Mouse (Mus musculus): ENCODE measurements at regions not wholly inside any gene's neighbourhood (a gene's known extent, or its start where the extent isn't known, plus 50 kb on each side); places are given as distances from the start of the nearest gene placed in this dataset.

DNA sequence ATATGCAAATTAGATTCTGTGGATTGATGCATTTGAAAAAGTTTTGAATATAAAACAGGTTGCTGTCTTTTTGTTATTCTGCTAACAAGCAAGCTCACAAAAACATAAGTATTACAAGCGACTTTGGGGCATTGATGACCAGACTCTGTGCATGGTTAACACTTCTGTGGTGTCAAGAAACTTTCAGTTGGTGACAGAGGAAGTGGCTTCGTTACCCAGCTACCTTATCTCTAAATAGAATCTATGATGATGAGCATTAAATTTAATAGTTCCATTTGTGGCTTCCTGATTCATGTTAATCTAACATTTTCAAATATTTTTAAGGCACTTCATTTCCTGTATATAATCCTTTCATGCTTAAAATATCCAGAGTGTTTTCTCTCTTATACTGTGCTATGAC is 100.8 kb downstream of the Tm2d1 start:
- DNase-seq = no peak

DNA sequence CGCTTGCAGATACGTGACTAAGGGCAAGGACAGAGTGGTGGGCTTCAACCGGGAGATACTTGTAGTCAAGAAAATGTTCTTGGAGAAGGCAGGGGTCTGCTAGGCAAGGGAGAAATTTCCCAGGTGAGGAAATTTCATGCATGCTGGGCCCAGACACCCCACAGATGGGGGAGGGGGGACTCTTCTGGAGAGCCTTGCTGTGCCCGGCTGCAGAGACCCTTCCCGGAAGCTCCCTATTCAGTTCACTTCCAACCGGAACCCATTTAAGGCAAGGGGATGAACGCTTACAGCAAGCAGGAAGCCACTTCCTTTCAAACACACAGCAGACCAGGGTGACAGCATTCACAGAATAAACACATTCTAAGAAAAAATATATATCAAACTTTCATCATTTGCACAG is 124.8 kb downstream of the Tm2d1 start:
- DNase-seq = no peak

DNA sequence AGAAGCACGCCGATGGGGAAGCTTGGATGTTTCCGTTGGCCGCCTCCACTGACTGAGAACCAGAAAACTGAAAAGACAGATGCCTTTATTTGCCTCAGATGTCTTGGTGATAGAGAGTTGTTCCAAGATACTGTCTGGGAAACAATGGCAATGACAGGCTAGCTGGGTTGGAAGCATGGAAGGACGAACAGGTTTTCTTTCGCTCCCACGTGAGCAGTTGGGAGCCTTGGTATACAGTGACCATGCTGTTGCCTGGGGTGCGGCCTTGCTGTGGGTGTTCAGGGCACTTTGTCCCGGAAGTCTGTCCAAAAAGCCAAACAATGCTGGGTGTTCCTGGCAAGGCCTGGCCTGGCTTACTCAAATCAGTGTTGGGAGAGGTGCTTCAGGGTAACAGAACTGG is 125.4 kb downstream of the Tm2d1 start:
- no peak for DNase-seq

DNA sequence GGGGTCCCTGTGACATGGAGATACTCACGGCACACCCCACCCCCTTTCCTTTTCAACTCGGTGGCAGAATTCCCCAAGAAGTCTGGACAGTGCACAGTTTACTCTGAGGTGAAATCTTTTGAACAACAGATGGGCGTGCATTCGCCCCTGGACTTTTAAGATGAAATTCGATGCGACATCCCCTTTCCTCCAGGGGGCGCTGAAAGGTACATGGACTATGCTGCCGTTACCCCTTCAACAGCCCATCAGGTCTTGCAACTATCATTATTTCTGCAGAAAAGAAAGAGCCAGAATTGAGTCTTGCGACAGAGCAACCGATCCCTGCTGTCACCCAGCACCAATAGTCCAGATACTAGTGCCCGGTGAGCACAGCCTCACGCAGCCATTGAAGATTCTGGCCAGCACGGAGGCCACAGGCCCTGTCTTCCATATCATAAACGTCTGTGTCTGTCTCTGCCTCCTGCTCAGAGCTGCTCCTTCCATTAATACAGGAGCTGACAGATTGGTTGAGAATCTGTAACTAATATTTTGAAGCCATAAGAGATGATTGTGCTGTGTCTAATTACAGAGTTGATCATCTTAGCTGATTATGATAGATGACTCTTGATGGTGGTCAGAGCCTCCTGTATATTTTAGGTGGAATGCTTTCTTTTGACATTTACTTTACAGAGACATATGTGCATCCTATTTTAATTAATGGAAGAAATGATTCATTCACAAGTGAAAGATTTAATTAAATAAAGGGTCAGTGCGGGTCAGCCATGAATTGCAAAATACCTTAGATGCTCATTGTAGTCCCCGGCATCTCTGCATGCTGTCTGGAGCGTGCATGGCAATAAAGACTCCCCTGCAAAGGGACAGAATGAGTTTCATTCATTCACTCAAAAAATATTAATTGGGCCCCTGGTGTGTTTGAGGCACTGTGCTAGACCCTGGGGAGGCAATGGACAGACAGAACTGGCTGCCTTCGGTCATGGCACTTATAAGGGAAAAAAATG is 128.0 kb downstream of the Tm2d1 start:
- no peak for DNase-seq

DNA sequence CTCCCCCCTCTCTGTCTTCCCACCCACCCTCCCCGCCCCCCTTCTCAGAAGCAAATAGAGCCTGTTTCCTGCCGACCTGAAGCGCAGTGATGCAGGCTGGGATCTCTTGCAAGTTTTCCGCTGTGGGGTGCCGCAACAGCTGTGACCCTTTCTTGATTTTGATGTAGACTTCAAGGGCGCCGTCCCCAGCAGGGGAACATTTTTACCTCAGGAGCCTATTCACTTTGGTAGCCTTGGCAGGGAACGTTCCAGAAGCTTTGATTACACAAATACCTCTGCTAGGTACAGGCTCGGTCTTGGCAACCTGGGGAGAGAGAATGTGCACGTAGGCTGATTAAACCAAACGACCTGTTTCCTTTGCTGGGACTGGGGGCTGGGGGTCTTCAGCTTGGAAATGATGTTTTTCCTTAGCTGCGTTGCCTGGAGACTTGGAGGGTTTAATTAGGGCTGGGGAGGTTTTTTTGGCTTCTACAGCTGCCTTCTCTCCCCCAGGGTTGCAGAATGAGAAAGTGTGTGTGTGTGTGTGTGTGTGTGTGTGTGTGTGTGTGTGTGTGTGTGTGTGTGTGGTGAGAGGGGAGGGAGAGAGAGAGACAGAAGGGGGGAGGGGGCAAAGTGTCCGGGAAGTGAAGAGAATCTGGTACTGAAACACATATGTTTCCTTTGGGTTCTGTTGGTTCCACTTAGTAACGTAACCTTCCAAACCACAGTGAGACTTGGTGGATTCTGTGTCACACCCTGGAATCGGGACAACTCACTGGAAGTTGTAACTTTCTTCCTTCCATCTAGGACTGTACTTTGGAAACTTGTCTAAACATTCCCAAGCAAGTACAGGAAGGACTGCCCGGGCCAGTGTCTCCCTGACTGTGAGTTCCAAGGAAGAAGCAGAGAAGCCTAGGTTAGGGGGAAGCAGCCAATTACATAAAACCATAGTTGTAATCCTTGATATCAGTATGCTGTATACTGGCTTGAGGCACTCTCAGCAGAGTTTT is 138.9 kb downstream of the Tm2d1 start:
- DNase-seq = peak; percentile 24

DNA sequence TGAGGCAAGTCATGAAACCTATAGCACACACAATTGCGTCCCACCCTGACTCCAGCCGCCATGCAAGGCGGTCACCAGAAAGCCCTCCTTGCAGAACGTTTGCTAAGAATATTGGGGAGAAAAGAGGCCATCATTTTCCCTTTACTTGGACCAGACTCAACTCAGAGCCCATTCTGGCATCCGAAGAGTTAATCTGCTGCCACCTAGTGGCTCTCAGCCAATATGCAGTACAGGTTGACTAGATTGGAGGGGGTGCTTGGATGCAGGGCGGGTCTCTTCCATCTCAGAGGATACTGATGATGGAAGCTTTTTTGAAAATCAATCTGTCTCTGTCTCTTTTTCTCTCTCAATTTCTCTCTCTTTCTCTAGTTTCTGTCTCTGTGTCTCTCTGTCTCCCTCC is 139.6 kb downstream of the Tm2d1 start:
- DNase-seq = peak; percentile 14

DNA sequence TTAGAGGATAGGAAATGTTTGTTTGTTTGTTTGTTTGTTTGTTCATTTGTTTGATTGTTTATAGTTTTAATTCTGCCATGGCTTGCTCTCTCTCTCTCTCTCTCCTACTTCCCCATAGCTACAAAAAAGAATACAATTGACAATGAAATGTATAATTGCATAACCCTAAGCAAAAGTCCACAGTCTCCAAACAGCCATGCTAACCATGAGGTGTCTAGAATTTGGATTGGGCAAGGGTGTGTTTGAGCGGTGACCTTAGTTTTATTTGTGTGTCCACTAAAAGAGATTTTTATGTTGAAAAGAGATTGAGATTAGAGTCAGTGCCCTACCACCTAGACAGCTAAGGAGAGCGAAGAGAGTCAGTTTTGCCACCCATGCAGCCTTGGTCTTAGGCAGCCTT is 141.2 kb downstream of the Tm2d1 start:
- DNase-seq = no peak

DNA sequence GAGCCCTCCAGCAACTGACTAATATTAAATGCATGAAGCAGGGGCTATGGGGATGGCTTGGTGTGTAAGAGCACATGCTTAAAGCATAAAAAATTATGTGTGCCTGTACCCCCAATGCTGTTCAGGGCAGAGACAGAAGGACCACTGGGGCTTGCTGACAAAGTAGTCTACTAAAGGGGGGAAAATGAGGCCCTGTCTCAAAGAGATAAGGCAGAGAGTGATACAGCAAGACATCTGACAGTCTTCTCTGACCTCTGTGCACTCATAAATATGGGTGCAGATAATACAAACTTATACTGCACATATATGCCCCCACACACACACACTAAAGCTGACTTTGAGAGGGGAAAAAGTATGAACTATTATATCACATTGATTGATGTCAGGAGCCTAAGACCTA is 142.8 kb downstream of the Tm2d1 start:
- DNase-seq = no peak

DNA sequence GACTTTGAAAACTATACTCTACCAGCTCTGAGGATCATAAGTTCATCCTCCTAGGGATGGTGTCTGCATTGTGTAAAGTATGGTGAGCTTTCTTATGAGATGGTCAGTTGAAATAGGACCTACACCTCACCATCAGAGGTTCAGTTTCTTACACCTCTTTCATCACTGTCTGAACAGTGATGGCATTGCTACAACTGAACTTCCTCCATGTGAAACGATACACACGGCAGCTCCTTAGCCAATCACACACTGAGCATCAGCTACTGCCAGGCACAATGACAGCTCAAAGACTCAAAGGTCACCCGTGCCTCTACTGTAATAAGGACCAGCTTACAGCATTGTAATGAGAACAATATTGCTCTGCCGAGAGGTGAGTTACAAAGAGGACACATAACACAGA is 145.0 kb downstream of the Tm2d1 start:
- DNase-seq = no peak

DNA sequence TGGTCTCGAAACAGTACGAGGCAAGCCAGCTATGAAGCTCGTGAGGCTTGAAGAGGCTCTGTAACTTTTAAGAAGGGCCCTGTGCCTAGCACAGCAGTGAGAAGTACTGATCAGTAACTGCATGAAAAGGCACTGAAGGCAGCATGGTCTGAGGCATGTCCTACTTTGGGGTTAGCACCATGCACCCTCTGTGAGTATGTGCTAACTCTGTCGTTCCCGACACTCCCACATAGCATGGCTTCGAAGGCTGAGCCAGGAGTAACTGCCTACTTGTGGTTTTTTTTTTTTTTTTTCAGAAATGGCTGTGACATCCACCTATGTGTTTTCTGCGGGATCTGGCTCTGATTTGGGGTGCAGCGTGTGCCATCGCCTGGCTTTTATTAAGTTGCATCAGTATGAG is 145.6 kb downstream of the Tm2d1 start:
- no peak for DNase-seq

DNA sequence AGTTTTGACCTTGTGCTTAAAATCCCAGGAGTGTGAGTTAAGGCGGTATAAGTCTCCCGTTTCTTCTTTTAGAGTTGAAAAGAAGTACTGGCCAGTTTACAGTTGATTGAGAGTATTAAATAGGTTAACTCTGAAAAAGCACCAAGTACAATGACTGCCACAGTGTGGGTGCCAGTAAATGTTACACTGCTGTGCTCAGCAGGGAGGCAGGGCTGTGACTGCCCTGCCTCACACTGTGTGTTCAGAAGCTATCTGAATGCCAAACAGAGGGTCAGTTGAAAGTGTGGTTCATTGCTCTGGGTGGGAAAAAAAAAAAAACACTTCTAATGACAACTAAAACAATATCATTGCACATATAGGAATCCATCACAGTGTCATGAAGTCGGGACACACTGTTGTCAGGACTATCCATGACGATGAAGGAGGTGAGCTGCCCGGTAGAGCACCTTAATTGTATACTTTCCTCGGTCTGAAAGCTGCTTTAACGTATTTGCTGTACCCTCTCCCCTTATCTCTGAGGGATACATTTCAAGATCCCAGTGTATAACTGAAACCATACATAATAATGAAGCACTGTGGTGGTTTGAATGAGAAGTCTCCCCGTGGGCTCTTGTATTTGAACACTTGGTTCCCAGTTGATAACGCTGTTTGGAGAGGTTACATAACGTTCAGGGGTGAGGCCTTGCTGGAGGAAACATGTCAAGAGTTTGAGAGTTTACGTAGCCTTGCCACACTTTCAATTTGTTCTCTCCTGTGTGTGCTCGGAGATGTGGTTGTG is 146.9 kb downstream of the Tm2d1 start:
- DNase-seq = no peak

DNA sequence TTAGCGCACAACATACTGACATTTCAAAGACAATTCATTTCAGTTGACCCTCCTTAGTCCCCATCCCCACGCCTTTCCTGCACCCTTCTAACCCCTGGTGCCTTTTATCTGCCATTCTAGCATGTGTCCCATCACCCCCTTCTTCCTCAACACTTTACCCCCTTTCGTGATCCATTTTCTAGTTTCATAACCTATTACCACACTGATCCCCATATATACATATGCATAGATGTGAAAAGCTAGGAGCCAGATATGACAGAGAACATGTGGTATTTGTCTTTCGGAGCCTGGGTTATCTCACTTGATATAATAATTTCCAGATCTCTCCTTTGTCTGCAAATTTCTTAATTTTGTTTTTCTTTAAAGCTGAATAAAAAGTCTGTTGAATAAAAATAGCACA is 154.9 kb downstream of the Tm2d1 start:
- no peak for DNase-seq

DNA sequence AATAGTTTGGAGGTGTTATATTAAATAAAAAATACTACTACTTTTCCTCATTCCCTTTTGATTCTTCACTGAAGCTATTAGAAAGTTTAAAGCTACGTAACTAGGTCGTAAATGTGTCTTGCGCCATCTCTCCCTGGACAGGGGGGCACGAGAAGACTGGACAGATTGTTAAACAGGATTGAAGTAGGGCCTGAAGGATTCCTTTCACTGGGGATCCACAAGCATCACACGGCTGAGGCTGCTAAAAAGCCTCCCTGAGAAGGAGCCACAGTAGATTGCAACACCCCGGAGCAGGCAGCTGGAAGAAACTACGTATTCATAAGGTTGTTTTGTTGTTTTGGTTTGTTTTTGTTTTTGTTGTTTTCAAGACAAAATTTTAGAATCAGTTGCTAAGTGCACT is 158.7 kb downstream of the Tm2d1 start:
- DNase-seq = no peak

DNA sequence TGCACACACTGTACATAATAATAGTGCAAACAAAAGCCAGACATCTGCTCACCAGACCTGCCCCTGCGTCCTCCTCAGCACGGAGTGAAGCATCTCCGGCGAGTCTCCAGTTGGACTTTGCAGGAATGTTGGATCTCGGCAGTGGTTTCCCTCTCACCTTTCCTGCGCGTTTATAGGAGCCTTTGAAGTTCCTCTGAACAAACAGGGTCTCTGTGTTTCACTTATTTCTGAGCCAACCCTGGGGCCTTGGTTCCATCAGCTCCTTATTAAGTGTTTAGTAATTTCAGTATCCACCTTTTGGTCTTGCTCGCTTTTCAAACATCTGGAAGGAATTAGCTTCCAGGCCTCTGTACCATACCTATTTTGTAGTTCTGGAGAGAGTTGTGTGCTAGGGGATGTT is 159.7 kb downstream of the Tm2d1 start:
- DNase-seq = no peak

DNA sequence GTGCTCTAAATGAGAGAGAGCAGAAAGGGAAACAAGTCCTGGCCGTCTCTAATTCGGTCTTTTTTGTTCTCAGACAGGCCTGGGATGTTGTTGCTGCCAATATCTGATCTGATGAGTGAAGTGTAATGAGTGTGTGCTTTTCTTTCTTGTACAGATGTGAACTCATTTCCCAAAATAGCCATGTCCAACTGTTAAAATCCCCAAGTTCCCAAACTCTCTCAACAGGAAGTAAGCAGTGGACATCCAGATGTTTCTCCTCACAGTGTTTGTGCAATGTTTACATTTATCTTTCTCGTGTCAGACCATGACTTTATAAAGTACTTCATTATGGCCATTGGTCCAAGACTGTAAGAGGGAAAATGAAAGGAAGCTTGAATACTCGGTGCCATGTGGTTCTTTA is 161.5 kb downstream of the Tm2d1 start:
- no peak for DNase-seq

DNA sequence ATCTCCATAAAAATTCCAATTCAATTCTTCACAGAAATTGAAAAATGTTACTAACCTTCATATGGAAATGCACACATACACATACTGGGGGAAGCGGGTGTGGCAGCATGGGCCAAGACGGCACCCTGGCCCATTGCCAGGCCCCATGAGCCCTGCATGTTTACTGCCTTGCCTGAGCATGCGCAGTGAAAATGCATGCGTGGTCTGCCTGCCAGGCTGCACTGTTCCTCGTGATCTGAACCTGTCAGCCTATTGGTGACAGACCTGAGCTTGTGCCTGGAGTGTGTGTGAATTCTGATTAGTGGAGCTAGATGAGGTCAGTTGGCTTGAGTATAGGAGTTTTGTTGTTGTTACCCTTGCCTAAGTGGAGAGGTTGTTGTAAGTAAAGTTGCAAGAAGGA is 167.9 kb downstream of the Tm2d1 start:
- DNase-seq = no peak

DNA sequence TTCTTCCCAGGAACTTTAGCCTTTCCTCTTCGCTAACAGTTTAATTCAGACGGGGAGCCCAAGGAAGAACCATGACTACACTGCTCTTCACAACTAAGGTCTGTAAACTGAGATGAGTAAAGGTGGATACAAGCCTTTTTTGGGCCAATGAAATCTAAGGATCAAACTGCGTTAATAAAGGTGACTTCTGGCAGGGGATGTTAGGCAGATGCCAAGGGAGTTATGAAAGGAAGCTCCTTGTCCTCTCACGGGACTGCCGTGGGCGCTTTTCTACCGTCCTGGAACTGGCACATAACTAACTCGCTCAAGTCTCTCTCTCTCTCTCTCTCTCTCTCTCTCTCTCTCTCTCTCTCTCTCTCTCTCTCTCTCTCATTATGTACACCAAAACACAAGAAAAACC is 175.7 kb downstream of the Tm2d1 start:
- DNase-seq = no peak

DNA sequence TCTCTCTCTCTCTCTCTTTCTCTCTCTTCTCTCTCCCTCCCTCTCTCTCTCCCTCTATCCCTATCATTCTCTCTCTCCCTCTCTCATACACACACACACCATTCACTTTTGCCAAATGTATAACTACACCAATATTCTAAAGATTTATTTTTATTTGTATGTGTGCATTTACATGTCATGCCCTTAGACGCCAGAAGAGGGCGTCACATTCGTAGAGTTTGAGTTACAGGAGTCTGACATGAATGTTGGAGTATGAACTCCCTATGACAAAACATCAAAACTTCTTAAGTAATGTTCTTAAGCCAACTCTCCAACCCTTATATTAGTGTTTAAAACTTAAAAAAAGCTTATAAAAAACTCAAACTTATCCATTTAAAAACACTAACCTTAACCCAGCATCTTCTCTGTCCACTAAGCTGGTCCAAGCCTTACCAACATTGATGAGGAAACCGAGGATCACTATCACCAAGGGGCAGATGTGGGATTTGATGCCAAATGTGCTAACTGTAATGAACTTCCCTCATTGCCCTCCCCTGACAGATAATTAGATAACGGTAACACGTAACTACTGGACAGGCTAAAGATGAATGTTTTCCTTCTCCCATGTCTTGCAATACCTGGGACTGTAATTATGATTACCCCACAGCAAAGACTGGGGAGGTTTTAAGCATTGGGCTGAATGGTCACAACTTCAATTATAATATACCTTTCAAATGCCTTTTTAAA is 176.7 kb downstream of the Tm2d1 start:
- no peak for DNase-seq

DNA sequence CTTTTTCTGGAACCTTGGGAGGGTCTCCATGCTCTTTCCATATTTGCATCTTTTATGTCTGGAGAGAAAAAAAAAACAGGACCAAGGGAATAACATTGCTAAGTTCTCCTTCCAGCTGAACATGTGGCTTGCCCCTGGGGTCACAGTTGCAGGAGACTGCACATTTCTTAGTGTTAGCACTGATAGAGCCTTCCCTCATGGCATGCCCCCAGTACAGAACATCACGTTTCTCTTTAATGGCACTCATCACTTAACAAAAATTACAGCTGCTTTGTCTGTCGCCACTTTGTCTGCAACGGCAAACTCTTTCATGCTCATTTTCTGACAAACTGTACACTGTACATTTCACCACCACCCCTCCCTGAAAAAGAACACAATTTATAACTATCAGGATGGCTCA is 180.0 kb downstream of the Tm2d1 start:
- DNase-seq = no peak

DNA sequence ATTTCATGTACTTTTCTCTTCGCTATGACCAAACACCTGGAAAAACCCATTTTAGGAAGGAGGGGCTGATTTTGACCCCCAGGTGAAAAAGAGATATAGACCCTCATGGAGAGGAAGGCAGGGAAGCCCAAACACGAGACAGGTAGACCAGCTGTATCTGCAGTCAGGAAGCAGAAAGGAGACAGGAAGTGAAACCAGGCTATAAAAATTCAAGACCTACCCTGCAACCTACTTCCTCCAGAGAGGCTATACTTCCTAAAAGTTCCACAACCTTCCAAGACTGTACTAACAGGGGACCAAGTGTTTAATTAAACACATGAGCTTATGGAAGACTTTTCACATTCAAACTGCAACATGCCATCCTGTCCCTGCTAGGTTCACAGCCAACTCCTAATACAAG is 180.9 kb downstream of the Tm2d1 start:
- no peak for DNase-seq

DNA sequence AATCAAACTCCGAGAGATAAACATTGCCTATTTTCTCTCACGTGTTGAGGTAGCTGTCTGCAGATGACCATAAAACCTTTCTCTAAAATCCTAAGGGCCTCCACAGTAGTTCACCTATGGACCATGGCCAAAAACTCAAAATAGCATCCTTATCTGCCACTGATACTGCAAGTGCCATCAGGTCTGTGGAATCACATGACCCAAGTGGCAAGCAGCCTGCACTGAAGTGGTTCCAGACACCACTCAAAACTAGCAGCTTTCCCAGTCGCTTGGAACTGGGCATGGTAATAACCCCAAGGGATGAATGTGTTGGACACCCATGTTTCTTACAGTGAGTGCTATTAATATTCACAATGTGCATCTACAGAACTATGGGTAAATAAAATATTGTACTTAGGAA is 182.0 kb downstream of the Tm2d1 start:
- no peak for DNase-seq

DNA sequence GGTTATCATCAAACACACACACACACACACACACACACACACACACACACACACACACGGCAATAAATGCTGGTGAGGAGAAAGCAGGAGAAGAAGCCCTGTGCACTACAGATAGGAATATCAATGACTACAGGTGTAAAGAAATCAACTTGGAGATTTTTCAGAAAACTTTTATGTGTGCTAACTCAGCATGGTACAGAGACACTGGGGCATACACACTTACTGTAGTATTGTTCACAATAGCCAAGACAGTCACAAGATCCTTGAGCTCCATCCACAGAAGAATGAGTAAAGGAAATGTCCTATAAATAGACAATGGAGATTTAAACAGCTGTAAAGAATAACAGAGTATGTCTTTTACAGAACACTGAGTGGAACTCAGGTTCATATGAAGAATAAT is 182.4 kb downstream of the Tm2d1 start:
- no peak for DNase-seq

Measured in right cerebral cortex, postnatal 25 days (tissue).